Mouse (Mus musculus) embryo, embryonic 11 days (tissue): ENCODE results near the gene Ints2.
"Not testable (repeated sequence)": the region's sequence is repeated elsewhere in the genome, so short reads cannot be mapped to it uniquely, and the experiment has no call there.

ENCODE experiments used
- DNase-seq: peaks from one replicate; pipeline ENCODE4 v3.0.0-alpha.2; 2015

Gene Ints2

GRCm38 (mm10) chr11:86257460-86258076, at the start of gene Ints2:
Ints2 (minus strand) TSS chr11:86257575.
- peak; percentile 94 for DNase-seq

GRCm38 (mm10) chr11:86292201-86292600, 34.8 kb upstream of the Ints2 start:
- DNase-seq: not testable (repeated sequence)

DNA sequence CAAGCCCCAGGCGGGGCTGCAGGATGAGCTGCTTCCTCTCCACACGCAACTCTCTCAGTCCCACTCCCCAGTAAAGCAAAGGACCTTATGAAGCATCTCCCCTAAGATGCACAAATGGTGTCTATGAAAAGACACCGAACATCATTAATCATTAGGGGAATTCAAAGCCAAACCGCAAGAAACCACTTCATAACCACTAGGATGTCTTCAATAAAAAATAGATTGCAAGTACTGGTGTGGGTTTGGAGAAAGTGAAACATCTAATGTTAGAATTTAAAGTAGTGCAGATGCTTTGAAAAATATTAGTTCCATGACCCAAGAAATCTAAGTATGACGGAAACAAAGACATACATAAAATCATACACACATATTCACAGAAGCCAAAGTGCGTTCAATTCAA, 34.3 kb upstream of the Ints2 start:
- DNase-seq: no peak

- no peak for DNase-seq
Observed at GRCm38 (mm10) chr11:86285729-86286128, 28.4 kb upstream of the Ints2 start.

GRCm38 (mm10) chr11:86278442-86279102, 21.2 kb upstream of the Ints2 start:
- DNase-seq: no peak

- DNase-seq: peak; percentile 60
Observed at GRCm38 (mm10) chr11:86257054-86257453, 321 bp downstream of the Ints2 start.

GRCm38 (mm10) chr11:86253342-86253741, 4.0 kb downstream of the Ints2 start:
- DNase-seq: no peak

- no peak for DNase-seq
Observed at GRCm38 (mm10) chr11:86232446-86232845, 24.9 kb downstream of the Ints2 start.

DNA sequence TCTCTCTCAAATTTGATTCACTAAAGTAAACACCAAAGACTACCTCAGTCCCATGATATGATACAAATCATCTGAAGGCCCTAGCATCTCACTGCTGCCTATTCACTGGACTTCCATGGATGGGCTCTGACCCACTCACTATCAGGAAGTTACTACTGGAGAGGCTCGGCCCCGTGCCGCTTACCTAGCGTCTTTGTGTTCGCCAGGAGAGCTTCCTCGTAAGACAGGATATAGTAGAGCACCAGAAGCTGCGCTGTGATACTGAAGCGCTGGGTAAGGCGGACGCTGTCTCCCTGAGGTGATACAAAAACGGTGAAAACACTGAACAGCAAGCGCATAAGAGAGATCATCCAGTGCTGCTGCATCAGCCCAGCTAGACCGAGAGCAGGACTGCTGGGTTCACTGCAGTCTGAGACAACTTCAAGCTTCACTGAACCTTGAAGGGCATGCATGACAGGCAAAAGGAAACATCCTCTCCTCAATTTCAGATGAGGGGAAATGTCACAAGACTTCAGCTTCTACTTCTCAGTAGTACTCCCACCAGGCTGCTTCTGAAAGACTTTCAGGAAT, 25.5 kb downstream of the Ints2 start:
- no peak for DNase-seq

- no peak for DNase-seq
Observed at GRCm38 (mm10) chr11:86226646-86227180, 30.7 kb downstream of the Ints2 start.

GRCm38 (mm10) chr11:86225761-86226160, 31.6 kb downstream of the Ints2 start:
- DNase-seq: no peak

GRCm38 (mm10) chr11:86211803-86212202, 45.6 kb downstream of the Ints2 start:
- DNase-seq: no peak

- DNase-seq: no peak
Observed at GRCm38 (mm10) chr11:86209123-86209522, 48.3 kb downstream of the Ints2 start.

GRCm38 (mm10) chr11:86205876-86206275, 51.5 kb downstream of the Ints2 start:
- no peak for DNase-seq

GRCm38 (mm10) chr11:86205031-86205430, 52.3 kb downstream of the Ints2 start:
- DNase-seq: no peak

DNA sequence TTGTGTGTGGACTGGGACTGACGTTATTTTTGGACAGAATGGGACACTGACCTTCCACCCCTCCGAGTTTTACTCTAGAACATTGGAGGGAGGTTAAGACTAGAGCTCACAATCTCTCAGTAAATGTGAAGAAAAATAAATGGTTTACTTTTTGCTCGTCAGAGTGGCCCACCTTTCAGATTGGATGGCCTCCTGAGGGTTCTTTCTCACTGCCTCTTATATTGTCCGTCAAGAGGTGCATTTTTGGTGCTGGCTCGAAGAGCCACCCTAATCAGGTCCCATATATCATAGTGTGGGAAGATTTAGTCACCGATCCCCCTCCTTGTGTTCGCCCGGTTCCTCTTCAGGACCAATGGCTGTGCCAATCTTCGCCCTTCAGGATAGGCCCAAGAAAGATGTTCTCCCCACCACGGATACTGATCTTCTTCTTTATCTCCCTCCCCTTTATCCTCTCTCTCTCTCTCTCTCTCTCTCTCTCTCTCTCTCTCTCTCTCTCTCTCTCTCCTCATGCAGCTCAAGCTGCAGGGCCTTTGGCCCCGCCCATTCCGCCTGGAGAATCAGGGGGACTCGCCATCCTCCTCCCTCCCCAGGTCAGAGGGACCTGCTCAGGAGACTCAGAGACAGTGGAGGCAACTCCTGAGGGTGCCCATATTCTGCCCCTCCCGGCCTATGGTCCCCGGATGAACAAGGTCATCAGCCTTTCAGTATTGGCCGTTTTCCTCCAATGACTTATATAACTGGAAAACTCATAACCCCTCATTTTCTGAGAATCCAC, 55.3 kb downstream of the Ints2 start:
- peak; percentile 20 for DNase-seq

GRCm38 (mm10) chr11:86201037-86201786, 56.2 kb downstream of the Ints2 start, which contains the start of gene Brip1:
Brip1 (minus strand) TSS chr11:86201193.
- peak; percentile 97 for DNase-seq

- no peak for DNase-seq
Observed at GRCm38 (mm10) chr11:86200460-86201021, 56.8 kb downstream of the Ints2 start.

DNA sequence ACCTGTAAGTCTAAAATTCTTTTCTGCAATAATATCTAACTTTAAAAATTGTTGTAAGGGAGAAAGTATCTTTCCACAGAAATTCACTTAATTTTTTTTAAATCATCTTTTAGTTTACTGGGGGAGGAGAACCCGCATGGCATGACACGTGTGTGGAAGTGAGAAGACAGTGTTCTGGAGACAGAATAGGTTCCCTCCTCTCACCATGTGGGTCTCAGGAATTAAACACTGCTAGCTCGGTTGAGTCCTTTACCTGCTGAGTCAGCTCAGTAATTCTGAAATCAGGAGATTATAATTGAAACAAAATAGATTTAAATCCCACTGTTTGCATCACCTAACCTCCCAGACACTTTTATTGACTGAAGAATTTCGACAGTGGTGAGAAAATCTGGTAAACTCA, 57.6 kb downstream of the Ints2 start:
- DNase-seq: no peak

DNA sequence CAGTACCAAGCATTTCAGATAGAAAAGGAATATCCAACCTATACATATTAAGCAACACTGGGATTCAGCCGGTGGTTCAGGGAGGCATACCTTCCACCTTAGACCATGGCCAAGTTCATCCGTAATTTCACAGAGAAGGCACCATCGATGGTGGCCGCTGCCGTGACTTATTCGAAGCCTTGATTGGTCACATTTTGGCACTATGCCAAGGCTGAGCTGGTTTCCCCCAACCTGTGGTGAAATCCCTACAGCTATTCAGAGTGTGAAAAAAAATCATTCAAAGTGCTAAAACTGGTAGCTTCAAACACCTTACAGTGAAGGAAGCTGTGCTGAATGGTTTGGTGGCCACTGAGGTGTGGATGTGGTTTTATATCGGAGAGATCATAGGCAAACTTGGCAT, 72.2 kb downstream of the Ints2 start:
- not testable (repeated sequence) for DNase-seq

DNA sequence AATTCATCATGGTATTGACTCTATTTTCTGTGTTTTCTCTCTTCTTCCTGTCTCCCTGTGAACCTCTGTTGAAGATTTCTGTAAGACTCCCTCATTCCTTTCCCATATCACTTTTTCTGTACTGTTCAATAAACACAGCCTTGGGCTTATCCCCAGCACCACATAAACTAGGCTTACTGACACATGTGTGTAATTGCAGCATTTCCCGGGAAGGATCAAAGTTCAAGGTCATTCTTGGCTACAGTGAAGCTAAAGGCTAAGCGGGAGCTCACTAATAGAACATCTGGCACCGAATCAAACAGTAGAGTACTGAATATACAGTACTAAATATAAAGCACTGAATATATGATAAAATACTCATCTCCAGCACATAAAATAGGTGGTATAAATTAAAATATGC, 81.5 kb downstream of the Ints2 start:
- DNase-seq: no peak

DNA sequence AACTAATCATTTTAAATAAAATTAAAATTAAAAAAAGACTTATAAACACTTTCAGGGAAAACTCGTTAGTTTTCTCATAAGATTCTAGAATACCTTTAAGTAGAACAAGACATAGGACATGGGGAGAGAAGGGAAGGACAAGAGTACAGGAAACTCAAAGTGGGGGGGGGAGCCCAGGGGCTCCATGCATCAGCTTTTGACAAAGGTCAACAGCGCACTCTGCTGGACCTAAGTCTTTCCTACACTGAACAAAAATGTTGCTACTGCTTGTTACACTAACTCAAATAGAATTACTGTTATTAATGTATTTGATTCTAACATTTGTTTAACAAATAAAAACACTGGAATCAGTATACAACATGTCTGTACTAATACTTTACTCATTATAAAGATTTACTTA, 83.2 kb downstream of the Ints2 start:
- peak; percentile 74 for DNase-seq
